Mouse (Mus musculus): Measurements from ENCODE around the gene Nr2f6.

- no peak for TF ChIP-seq UBTF (IDR thresholded peaks at IDR 0.05; ENCODE audit: low read depth, low read length)
- no peak for TF ChIP-seq CTCF (conservative IDR thresholded peaks at IDR 0.05 in 1 of 2, IDR thresholded peaks at IDR 0.05 in 1 of 2; ENCODE audit: low read depth in 2 of 2, low read length in 2 of 2)
- TF ChIP-seq ETS1 (conservative IDR thresholded peaks at IDR 0.05; ENCODE audit: low read depth, low read length), result no peak
- no peak for TF ChIP-seq MYC (IDR thresholded peaks at IDR 0.05; ENCODE audit: low read depth, low read length)
- TF ChIP-seq EP300 (IDR thresholded peaks at IDR 0.05; ENCODE audit: low read length), result no peak
- TF ChIP-seq POLR2A (IDR thresholded peaks at IDR 0.05; ENCODE audit: low read depth, low read length), result no peak
- TF ChIP-seq GABPA (IDR thresholded peaks at IDR 0.05; ENCODE audit: insufficient replicate concordance, low read depth, low read length), result no peak
- no peak for TF ChIP-seq ZC3H11A (IDR thresholded peaks at IDR 0.05; ENCODE audit: low read depth, low read length)
- TF ChIP-seq ZMIZ1 (IDR thresholded peaks at IDR 0.05; ENCODE audit: low read depth, low read length), result no peak
- no peak for TF ChIP-seq USF1 (IDR thresholded peaks at IDR 0.05; ENCODE audit: low read depth, low read length)
- no peak for TF ChIP-seq SMC3 (IDR thresholded peaks at IDR 0.05; ENCODE audit: low read depth, low read length)
- TF ChIP-seq E2F4 (IDR thresholded peaks at IDR 0.05; ENCODE audit: insufficient replicate concordance, low read depth, low read length), result no peak
- no peak for TF ChIP-seq CHD2 (IDR thresholded peaks at IDR 0.05; ENCODE audit: low read length)
Measured at GRCm38 (mm10) chr8:71372427-71372826, 9.3 kb downstream of the Nr2f6 start.
